Mouse (Mus musculus) CH12.LX (cell line): Measurements from ENCODE around the gene Vav2.

Experiments used
- E2F4 ChIP-seq: IDR thresholded peaks from 2 replicates; pipeline ENCODE4 v1.6.1; 2011; ENCODE audit warnings: low read depth, low read length, improper control_type of control experiment; ENCODE audit not compliant: insufficient replicate concordance
- EP300 ChIP-seq: IDR thresholded peaks from 2 replicates; pipeline ENCODE4 v1.6.1; 2011; ENCODE audit warnings: low read length, improper control_type of control experiment
- IRF4 ChIP-seq: IDR thresholded peaks from 2 replicates; pipeline ENCODE4 v1.6.1; 2014; ENCODE audit warnings: low read depth, mild to moderate bottlenecking, inconsistent platforms, low read length, improper control_type of control experiment
- MYC ChIP-seq: IDR thresholded peaks from 2 replicates; pipeline ENCODE4 v1.6.1; 2011; ENCODE audit warnings: low read depth, mild to moderate bottlenecking, improper control_type of control experiment, low read length
- SMC3 ChIP-seq: IDR thresholded peaks from 2 replicates; pipeline ENCODE4 v1.6.1; 2011; ENCODE audit warnings: low read depth, low read length, improper control_type of control experiment
- ZC3H11A ChIP-seq: IDR thresholded peaks from 2 replicates; pipeline ENCODE4 v1.6.1; 2012; ENCODE audit warnings: low read depth, mild to moderate bottlenecking, inconsistent platforms, low read length, improper control_type of control experiment

DNA sequence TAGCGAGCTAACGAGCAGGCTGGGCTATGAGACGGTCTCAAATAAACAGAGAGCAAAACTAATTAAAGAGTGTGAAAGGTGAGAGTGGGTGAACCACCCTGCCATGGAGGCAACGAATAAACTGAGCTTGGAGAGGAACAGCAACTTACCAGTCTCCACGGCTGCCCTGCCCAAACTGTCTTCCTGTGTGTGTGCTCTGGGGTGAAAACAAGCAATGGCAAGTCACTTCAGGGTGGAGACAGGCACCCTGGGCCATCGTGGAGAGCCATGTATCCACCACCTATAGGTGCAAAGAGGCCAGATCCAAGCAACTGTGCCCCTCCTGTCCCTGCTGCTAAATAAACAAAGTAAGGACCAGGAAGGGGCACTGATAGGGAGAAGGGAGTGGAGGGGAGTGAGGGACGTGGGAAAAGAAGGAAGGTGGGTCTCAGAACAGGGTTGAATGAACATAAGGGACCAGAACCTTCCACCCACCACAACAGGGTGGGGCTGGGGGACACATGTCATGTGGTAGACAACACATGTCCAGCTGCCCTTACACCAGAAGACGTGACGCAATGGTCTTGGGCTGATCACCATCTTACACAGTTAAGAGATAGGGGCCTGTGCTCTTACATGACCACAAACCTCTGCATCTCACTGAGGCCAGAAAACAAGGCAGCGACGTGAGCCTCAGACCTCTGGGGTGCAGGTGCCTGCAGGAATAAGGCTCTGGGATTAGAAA, 11.6 kb downstream of the Vav2 start:
- TF ChIP-seq SMC3, result no peak
- no peak for TF ChIP-seq E2F4
- no peak for TF ChIP-seq MYC
- no peak for TF ChIP-seq IRF4
- no peak for TF ChIP-seq ZC3H11A
- TF ChIP-seq EP300, result no peak
